Mouse (Mus musculus): ENCODE data around the gene Gramd4. TPM values are rescaled to one million over a fixed set of nuclear protein-coding genes. Genes with fewer than 3 reads are reported as not detected.

Gene Gramd4
- polyA plus RNA-seq, 1 experiment from 2014 or later: 6.3 TPM

GRCm38 (mm10) chr15:86105751-86106150 is 48.3 kb downstream of the Gramd4 start:
- H3K4me3 ChIP-seq (replicated peaks): no peak overlapping the region
- peaks cover 16% of the 10 kb centered on the region for H3K36me3 ChIP-seq (replicated peaks)
- no peaks in the 10 kb centered on the region for H3K27me3 ChIP-seq
- whole genome bisulfite sequencing (ENCODE audit: insufficient replicate concordance): 52% methylated on average over 6 of the region's 6 CpGs
- H3K9ac ChIP-seq: peak overlapping the region; percentile 55
- peaks cover 83% of the 10 kb centered on the region for H3K4me1 ChIP-seq (replicated peaks)
- ATAC-seq (ENCODE audit: insufficient read depth): no peak
- H3K9me3 ChIP-seq (replicated peaks): no peaks in the 10 kb centered on the region
- H3K27ac ChIP-seq (replicated peaks): peak overlapping the region; percentile 96
- H3K4me2 ChIP-seq: peak overlapping the region; percentile 60

GRCm38 (mm10) chr15:86107831-86108471 is 50.5 kb downstream of the Gramd4 start:
- peak; percentile 13 for ATAC-seq (ENCODE audit: insufficient read depth)
- H3K9ac ChIP-seq: peak overlapping the region; percentile 30; the same call in 1 of the 2 replicates
- no peaks in the 10 kb centered on the region for H3K9me3 ChIP-seq (replicated peaks)
- H3K4me3 ChIP-seq (replicated peaks): no peak overlapping the region
- H3K27ac ChIP-seq (replicated peaks): peak overlapping the region; percentile 96
- WGBS (ENCODE audit: insufficient replicate concordance): 43% methylated on average over 11 of the region's 11 CpGs
- H3K36me3 ChIP-seq (replicated peaks): no peaks in the 10 kb centered on the region; the same call in 1 of the 2 replicates
- H3K4me2 ChIP-seq: peak overlapping the region; percentile 36
- peaks cover 98% of the 10 kb centered on the region for H3K4me1 ChIP-seq (replicated peaks)
- no peaks in the 10 kb centered on the region for H3K27me3 ChIP-seq

GRCm38 (mm10) chr15:86109245-86109644 is 51.8 kb downstream of the Gramd4 start:
- H3K9ac ChIP-seq: no peak overlapping the region
- H3K27me3 ChIP-seq: no peaks in the 10 kb centered on the region
- H3K9me3 ChIP-seq (replicated peaks): no peaks in the 10 kb centered on the region
- no peak overlapping the region for H3K4me3 ChIP-seq (replicated peaks)
- H3K4me1 ChIP-seq (replicated peaks): peaks cover 93% of the 10 kb centered on the region
- peak overlapping the region; percentile 96; the same call in 1 of the 2 replicates for H3K27ac ChIP-seq (replicated peaks)
- no peak overlapping the region for H3K4me2 ChIP-seq
- 76% methylated on average over 7 of the region's 7 CpGs for WGBS (ENCODE audit: insufficient replicate concordance)
- no peaks in the 10 kb centered on the region for H3K36me3 ChIP-seq (replicated peaks)
- no peak for ATAC-seq (ENCODE audit: insufficient read depth)

GRCm38 (mm10) chr15:86109650-86110211 is 52.2 kb downstream of the Gramd4 start:
- H3K9ac ChIP-seq: no peak overlapping the region
- 85% methylated on average over 8 of the region's 8 CpGs for WGBS (ENCODE audit: insufficient replicate concordance)
- H3K27me3 ChIP-seq: no peaks in the 10 kb centered on the region
- no peaks in the 10 kb centered on the region for H3K9me3 ChIP-seq (replicated peaks)
- no peak overlapping the region for H3K4me2 ChIP-seq
- peaks cover 89% of the 10 kb centered on the region for H3K4me1 ChIP-seq (replicated peaks)
- no peaks in the 10 kb centered on the region for H3K36me3 ChIP-seq (replicated peaks)
- H3K27ac ChIP-seq (replicated peaks): peak overlapping the region; percentile 96; the same call in 1 of the 2 replicates
- ATAC-seq (ENCODE audit: insufficient read depth): no peak
- H3K4me3 ChIP-seq (replicated peaks): no peak overlapping the region

- Histone ChIP-seq H3K36me3 (replicated peaks) (no peaks in the 10 kb centered on the region), H3K4me3 (replicated peaks) (no peak overlapping the region), H3K9me3 (replicated peaks) (no peaks in the 10 kb centered on the region), H3K27me3 (no peaks in the 10 kb centered on the region), H3K27ac (replicated peaks) (peak overlapping the region; percentile 96; the same call in 1 of the 2 replicates), H3K4me2 (no peak overlapping the region), H3K9ac (no peak overlapping the region), H3K4me1 (replicated peaks) (peaks cover 81% of the 10 kb centered on the region)
- WGBS (ENCODE audit: insufficient replicate concordance): 71% methylated on average over 10 of the region's 10 CpGs
- no peak for ATAC-seq (ENCODE audit: insufficient read depth)
Observed at GRCm38 (mm10) chr15:86110361-86111103, 53.0 kb downstream of the Gramd4 start.

GRCm38 (mm10) chr15:86112707-86113341 is 55.3 kb downstream of the Gramd4 start:
- Histone ChIP-seq H3K4me3 (replicated peaks) (no peak overlapping the region), H3K36me3 (replicated peaks) (no peaks in the 10 kb centered on the region), H3K27me3 (no peaks in the 10 kb centered on the region), H3K4me2 (peak overlapping the region; percentile 1; the same call in 1 of the 2 replicates), H3K9me3 (replicated peaks) (no peaks in the 10 kb centered on the region), H3K27ac (replicated peaks) (peak overlapping the region; percentile 30), H3K9ac (peak overlapping the region; percentile 8; the same call in 1 of the 2 replicates), H3K4me1 (replicated peaks) (peaks cover 72% of the 10 kb centered on the region)
- 36% methylated on average over 10 of the region's 10 CpGs for whole genome bisulfite sequencing (ENCODE audit: insufficient replicate concordance)
- no peak for ATAC-seq (ENCODE audit: insufficient read depth)

GRCm38 (mm10) chr15:86113342-86113710 is 55.8 kb downstream of the Gramd4 start:
- no peak for ATAC-seq (ENCODE audit: insufficient read depth)
- 12% methylated on average over 9 of the region's 9 CpGs for WGBS (ENCODE audit: insufficient replicate concordance)
- H3K36me3 ChIP-seq (replicated peaks): no peaks in the 10 kb centered on the region
- H3K4me1 ChIP-seq (replicated peaks): peaks cover 67% of the 10 kb centered on the region
- peak overlapping the region; percentile 8; the same call in 1 of the 2 replicates for H3K9ac ChIP-seq
- no peaks in the 10 kb centered on the region for H3K27me3 ChIP-seq
- peak overlapping the region; percentile 30 for H3K27ac ChIP-seq (replicated peaks)
- H3K4me3 ChIP-seq (replicated peaks): no peak overlapping the region
- peak overlapping the region; percentile 1; the same call in 1 of the 2 replicates for H3K4me2 ChIP-seq
- no peaks in the 10 kb centered on the region for H3K9me3 ChIP-seq (replicated peaks)

- Histone ChIP-seq H3K27ac (replicated peaks) (no peak overlapping the region), H3K9me3 (replicated peaks) (no peaks in the 10 kb centered on the region), H3K4me2 (no peak overlapping the region), H3K36me3 (replicated peaks) (peaks cover 30% of the 10 kb centered on the region), H3K27me3 (no peaks in the 10 kb centered on the region), H3K9ac (no peak overlapping the region), H3K4me1 (replicated peaks) (peaks cover 37% of the 10 kb centered on the region), H3K4me3 (replicated peaks) (no peak overlapping the region)
- 72% methylated on average over 5 of the region's 5 CpGs for WGBS (ENCODE audit: insufficient replicate concordance)
- ATAC-seq (ENCODE audit: insufficient read depth): no peak
Observed at GRCm38 (mm10) chr15:86116421-86116820, 58.9 kb downstream of the Gramd4 start.

GRCm38 (mm10) chr15:86117115-86118100 is 59.9 kb downstream of the Gramd4 start:
- Histone ChIP-seq H3K27me3 (no peaks in the 10 kb centered on the region), H3K36me3 (replicated peaks) (peaks cover 40% of the 10 kb centered on the region), H3K27ac (replicated peaks) (no peak overlapping the region), H3K9me3 (replicated peaks) (no peaks in the 10 kb centered on the region), H3K9ac (no peak overlapping the region), H3K4me1 (replicated peaks) (peaks cover 28% of the 10 kb centered on the region), H3K4me2 (no peak overlapping the region), H3K4me3 (replicated peaks) (no peak overlapping the region)
- ATAC-seq (ENCODE audit: insufficient read depth): no peak
- WGBS (ENCODE audit: insufficient replicate concordance): 69% methylated on average over 14 of the region's 15 CpGs

GRCm38 (mm10) chr15:86119186-86119585 is 61.7 kb downstream of the Gramd4 start:
- no peak overlapping the region for H3K4me3 ChIP-seq (replicated peaks)
- ATAC-seq (ENCODE audit: insufficient read depth): no peak
- H3K9me3 ChIP-seq (replicated peaks): no peaks in the 10 kb centered on the region
- H3K4me2 ChIP-seq: no peak overlapping the region
- no peak overlapping the region for H3K27ac ChIP-seq (replicated peaks)
- peaks cover 26% of the 10 kb centered on the region for H3K4me1 ChIP-seq (replicated peaks)
- WGBS (ENCODE audit: insufficient replicate concordance): 75% methylated on average over 7 of the region's 7 CpGs
- no peaks in the 10 kb centered on the region for H3K27me3 ChIP-seq
- H3K9ac ChIP-seq: no peak overlapping the region
- H3K36me3 ChIP-seq (replicated peaks): peaks cover 53% of the 10 kb centered on the region

Data from liver, embryonic 15.5 days (tissue).